Mouse (Mus musculus) midbrain, embryonic 10.5 days (tissue): Measurements from ENCODE around the gene Tmem127. TPM values are rescaled to one million over a fixed set of nuclear protein-coding genes. Genes with fewer than 3 reads are reported as not detected.

Source experiments
- DNase-seq: peaks from one replicate; pipeline ENCODE4 v3.0.0-alpha.2; 2017; ENCODE audit warnings: low spot score
- H3K27ac ChIP-seq: fragments of 300-500 bp; sonication (generic); replicated peaks from 2 replicates; pipeline ENCODE4 v1.5.1; 2016; ENCODE audit warnings: mild to moderate bottlenecking
- H3K27me3 ChIP-seq: fragments of 300-500 bp; sonication (generic); 2 replicates; pipeline ENCODE4 v1.6.1; 2016; ENCODE audit warnings: low read depth, mild to moderate bottlenecking; ENCODE audit not compliant: poor library complexity, severe bottlenecking
- H3K36me3 ChIP-seq: fragments of 300-500 bp; sonication (generic); 2 replicates; pipeline ENCODE4 v1.6.1; 2016; ENCODE audit warnings: mild to moderate bottlenecking, moderate library complexity
- H3K4me1 ChIP-seq: fragments of 300-500 bp; sonication (generic); 2 replicates; pipeline ENCODE4 v1.6.1; 2016
- H3K4me3 ChIP-seq: fragments of 300-500 bp; sonication (generic); 2 replicates; pipeline ENCODE4 v1.5.1; 2016; ENCODE audit warnings: mild to moderate bottlenecking, moderate library complexity
- H3K9me3 ChIP-seq: fragments of 300-500 bp; sonication (generic); replicated peaks from 2 replicates; pipeline ENCODE4 v1.6.1; 2016; ENCODE audit warnings: mild to moderate bottlenecking
- WGBS: fragments of 180-500 bp; shearing (Covaris S2); methylation state at CpG from one replicate; pipeline ENCODE4 v1.1.7; 2016; 5-methylcytosine and 5-hydroxymethylcytosine counted together
- polyA plus RNA-seq: library from polyadenylated mRNA; unstranded; fragments of >200 nt; fragmentation: Nextera tagmentation; extraction: Ambion mirVana; gene quantifications from 2 replicates; pipeline ENCODE4 v1.2.1, GENCODE M21; 2016

The Tmem127 gene
- polyA plus RNA-seq, 1 experiment from 2014 or later, result 25.6 TPM

GRCm38 (mm10) chr2:127306123-127306522 lies 58.4 kb downstream of the Tmem127 start:
- Histone ChIP-seq H3K27ac (no peak overlapping the region), H3K4me3 (no peak overlapping the region), H3K36me3 (peaks cover 9% of the 10 kb centered on the region), H3K4me1 (no peaks in the 10 kb centered on the region), H3K27me3 (no peaks in the 10 kb centered on the region), H3K9me3 (no peaks in the 10 kb centered on the region)
- no peak for DNase-seq

GRCm38 (mm10) chr2:127307179-127307578 lies 59.5 kb downstream of the Tmem127 start:
- Histone ChIP-seq H3K36me3 (no peaks in the 10 kb centered on the region; the same call in 1 of the 2 replicates), H3K27me3 (no peaks in the 10 kb centered on the region), H3K4me3 (no peak overlapping the region), H3K9me3 (no peaks in the 10 kb centered on the region), H3K4me1 (no peaks in the 10 kb centered on the region), H3K27ac (no peak overlapping the region)
- WGBS, result 45% methylated on average over 3 of the region's 3 CpGs
- DNase-seq, result no peak

- DNase-seq, result no peak
- H3K36me3 ChIP-seq, result no peaks in the 10 kb centered on the region
- H3K4me3 ChIP-seq, result no peak overlapping the region
- H3K4me1 ChIP-seq, result no peaks in the 10 kb centered on the region
- no peaks in the 10 kb centered on the region for H3K27me3 ChIP-seq
- H3K27ac ChIP-seq, result no peak overlapping the region
- WGBS, result 90% methylated on average over 2 of the region's 2 CpGs
- no peaks in the 10 kb centered on the region for H3K9me3 ChIP-seq
These were observed 61.0 kb downstream of the Tmem127 start for GRCm38 (mm10) chr2:127308660-127309059.

DNA sequence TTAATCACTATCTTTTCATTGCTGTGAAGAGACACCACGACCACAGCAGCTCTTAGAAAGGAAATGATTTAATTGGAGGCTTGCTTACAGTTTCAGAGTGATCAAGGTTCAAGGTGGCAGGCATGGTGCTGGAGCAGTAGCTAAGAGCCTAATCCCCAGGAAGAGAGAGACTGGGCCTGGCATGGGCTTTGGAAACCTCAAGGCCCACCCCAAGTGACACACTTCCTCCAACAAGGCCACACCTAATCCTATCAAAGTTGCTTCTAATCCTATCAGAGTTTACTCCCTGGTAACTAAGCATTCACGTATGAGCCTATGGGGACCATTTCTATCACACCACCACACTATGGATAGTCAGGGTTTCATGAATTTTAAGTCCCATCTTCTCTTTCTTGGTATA lies 62.5 kb downstream of the Tmem127 start:
- no peaks in the 10 kb centered on the region for H3K27me3 ChIP-seq
- H3K27ac ChIP-seq, result no peak overlapping the region
- H3K36me3 ChIP-seq, result no peaks in the 10 kb centered on the region
- 63% methylated on average over 2 of the region's 2 CpGs for WGBS
- no peak for DNase-seq
- H3K9me3 ChIP-seq, result no peaks in the 10 kb centered on the region
- H3K4me1 ChIP-seq, result no peaks in the 10 kb centered on the region
- H3K4me3 ChIP-seq, result no peak overlapping the region

DNA sequence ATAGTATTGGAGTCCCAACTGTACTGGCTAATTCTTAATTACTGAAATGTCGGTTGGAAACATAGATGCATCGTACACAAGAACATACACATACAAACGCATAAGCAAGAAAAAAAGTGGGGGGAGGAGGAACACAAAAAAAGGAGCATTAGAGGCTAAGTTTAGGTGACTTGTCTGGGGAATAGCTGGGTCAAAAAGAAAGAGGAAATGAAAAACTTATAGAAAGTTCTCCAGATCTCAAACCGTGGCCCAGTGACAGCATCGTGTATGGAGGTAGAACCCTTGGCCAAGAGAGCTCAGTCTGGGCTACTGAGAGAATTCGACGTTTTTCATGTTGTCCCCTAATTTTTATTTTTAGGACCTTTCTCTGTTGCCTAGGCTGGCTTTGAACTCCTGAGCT lies 63.0 kb downstream of the Tmem127 start:
- Histone ChIP-seq H3K4me3 (no peak overlapping the region), H3K9me3 (no peaks in the 10 kb centered on the region), H3K27ac (no peak overlapping the region), H3K4me1 (no peaks in the 10 kb centered on the region), H3K36me3 (no peaks in the 10 kb centered on the region), H3K27me3 (no peaks in the 10 kb centered on the region)
- DNase-seq, result no peak
- WGBS, result 90% methylated on average over 7 of the region's 7 CpGs

Other genes starting within 250 kb of the Tmem127 start
- gene Ap4e1, start 239.2 kb upstream of the Tmem127 start, polyA plus RNA-seq, result 13.4 and 13.6 TPM in 2 replicates
- gene Blvra, start 177.2 kb upstream of the Tmem127 start, polyA plus RNA-seq, result 19.4 and 21.2 TPM in 2 replicates
- gene Ncaph, start 114.0 kb upstream of the Tmem127 start, polyA plus RNA-seq, result 115 TPM in 2 replicates
- 14.4 and 14.9 TPM in 2 replicates for gene Itpripl1, start 104.5 kb upstream of the Tmem127 start, polyA plus RNA-seq
- 2.9 and 3.1 TPM in 2 replicates for gene 1810024B03Rik, start 39.6 kb upstream of the Tmem127 start, polyA plus RNA-seq
- gene Snrnp200, start 39.5 kb upstream of the Tmem127 start, polyA plus RNA-seq, result 92.9 and 100 TPM in 2 replicates
- 46.3 and 56.2 TPM in 2 replicates for gene Ciao1, start 92 bp upstream of the Tmem127 start, polyA plus RNA-seq
- 81.9 and 86.0 TPM in 2 replicates for gene Stard7, start 22.3 kb downstream of the Tmem127 start, polyA plus RNA-seq
- gene Dusp2, start 88.3 kb downstream of the Tmem127 start, polyA plus RNA-seq, result 3.2 and 3.9 TPM in 2 replicates
- not detected in 2 replicates for gene Astl, start 90.7 kb downstream of the Tmem127 start, polyA plus RNA-seq
- gene Adra2b, start 115.3 kb downstream of the Tmem127 start, polyA plus RNA-seq, result 2.6 and 2.8 TPM in 2 replicates
- gene Gpat2, start 177.3 kb downstream of the Tmem127 start, polyA plus RNA-seq, result 0.10 and 0.29 TPM in 2 replicates
- 23.0 and 27.7 TPM in 2 replicates for gene Fahd2a, start 196.7 kb downstream of the Tmem127 start, polyA plus RNA-seq